44 mouse cellular contexts compared by ENCODE assay signal in genomic region chr4:130186450-130186849, GRCm38 (mm10). TPM values are rescaled to one million over a fixed set of nuclear protein-coding genes. Genes with fewer than 3 reads are reported as not detected.
"Had no signal": no experiment of that assay in that cellular context is flagged by ENCODE, and none has a peak within 500 bp of the region (broad histone marks: within the 10 kb centered on the region; RNA-seq: fewer than 3 reads in every experiment).

No protein-coding gene starts in this region.

- H3K9me3 ChIP-seq: limb, embryonic 10.5 days; limb, embryonic 12.5 days; limb, embryonic 13.5 days; limb, embryonic 15.5 days; liver, embryonic 12.5 days; liver, embryonic 13.5 days; liver, embryonic 15.5 days; lung, embryonic 15.5 days; megakaryocyte, embryonic 14.5 days; midbrain, embryonic 10.5 days; midbrain, embryonic 12.5 days; midbrain, embryonic 13.5 days; midbrain, embryonic 15.5 days; neural tube, embryonic 12.5 days had no signal

- H3K9ac ChIP-seq: limb, embryonic 12.5 days; limb, embryonic 13.5 days; limb, embryonic 15.5 days; liver, embryonic 12.5 days; liver, embryonic 13.5 days; liver, embryonic 14.5 days; liver, embryonic 15.5 days; liver, postnatal 0 days; lung, embryonic 14.5 days; lung, embryonic 15.5 days; midbrain, embryonic 12.5 days; midbrain, embryonic 13.5 days; midbrain, embryonic 15.5 days; neural tube, embryonic 12.5 days had no signal

- ATAC-seq: liver, embryonic 12.5 days; liver, postnatal 0 days; lung, postnatal 0 days; midbrain, embryonic 13.5 days; midbrain, embryonic 15.5 days; midbrain, embryonic 16.5 days had no signal

- H3K36me3 ChIP-seq: limb, embryonic 10.5 days; limb, embryonic 12.5 days; limb, embryonic 13.5 days; limb, embryonic 15.5 days; liver, embryonic 12.5 days; liver, embryonic 13.5 days; liver, embryonic 15.5 days; lung, embryonic 15.5 days; midbrain, embryonic 10.5 days; midbrain, embryonic 12.5 days; midbrain, embryonic 13.5 days; midbrain, embryonic 15.5 days; neural tube, embryonic 12.5 days had no signal

- H3K27ac ChIP-seq: limb, embryonic 10.5 days; limb, embryonic 12.5 days; limb, embryonic 13.5 days; limb, embryonic 15.5 days; liver, embryonic 12.5 days; liver, embryonic 13.5 days; liver, embryonic 14.5 days; liver, embryonic 15.5 days; lung, embryonic 15.5 days; macrophage; midbrain, embryonic 10.5 days; midbrain, embryonic 12.5 days; midbrain, embryonic 13.5 days; midbrain, embryonic 15.5 days; neural tube, embryonic 12.5 days had no signal

- H3K4me2 ChIP-seq: limb, embryonic 12.5 days; limb, embryonic 13.5 days; limb, embryonic 15.5 days; liver, embryonic 11.5 days; liver, embryonic 12.5 days; liver, embryonic 13.5 days; liver, embryonic 15.5 days; lung, embryonic 14.5 days; lung, embryonic 15.5 days; midbrain, embryonic 11.5 days; midbrain, embryonic 12.5 days; midbrain, embryonic 13.5 days; midbrain, embryonic 15.5 days; neural tube, embryonic 12.5 days had no signal

- H3K4me3 ChIP-seq: limb, embryonic 10.5 days; limb, embryonic 12.5 days; limb, embryonic 13.5 days; limb, embryonic 15.5 days; liver, embryonic 12.5 days; liver, embryonic 13.5 days; liver, embryonic 15.5 days; lung, embryonic 15.5 days; megakaryocyte, embryonic 14.5 days; midbrain, embryonic 10.5 days; midbrain, embryonic 12.5 days; midbrain, embryonic 13.5 days; midbrain, embryonic 15.5 days; myocyte; neural tube, embryonic 12.5 days had no signal

- H3K4me1 ChIP-seq: limb, embryonic 12.5 days; liver, embryonic 12.5 days; midbrain, embryonic 12.5 days; neural tube, embryonic 12.5 days had no signal

- DNase-seq: left cerebral cortex, postnatal 4 days; liver; liver, embryonic 13.5 days; liver, postnatal 0 days; lung, adult 18-20 months; lung, adult 2 months; lung, postnatal 10 days; lung, postnatal 14 days; lung, postnatal 36 days; midbrain, embryonic 14.5 days had no signal

- H3K27me3 ChIP-seq: limb, embryonic 12.5 days; lung, embryonic 15.5 days; neural tube, embryonic 12.5 days had no signal

RNA-seq across cellular contexts. Expression of gene Tinagl1, which starts 11.5 kb away (rescaled TPM):
- total RNA-seq: monocyte, adult 5-6 weeks had no signal
- polyA plus RNA-seq: macrophage had no signal

RNA-seq across cellular contexts. Expression of gene Gm853, which starts 35.8 kb away (rescaled TPM):
- total RNA-seq: left cerebral cortex, postnatal 10 days; left cerebral cortex, postnatal 14 days; left cerebral cortex, postnatal 36 days; left cerebral cortex, postnatal 4 days; liver, adult 2 months; megakaryocyte progenitor cell, adult 5-6 weeks; megakaryocyte, adult 5-6 weeks; megakaryocyte-erythroid progenitor cell, adult 5-6 weeks; monocyte, adult 5-6 weeks had no signal
- polyA plus RNA-seq: limb, embryonic 10.5 days; limb, embryonic 11.5 days; limb, embryonic 12.5 days; limb, embryonic 13.5 days; limb, embryonic 15.5 days; liver, adult 2 months; liver, embryonic 11.5 days; liver, embryonic 12.5 days; liver, embryonic 13.5 days; liver, embryonic 14.5 days; liver, embryonic 15.5 days; liver, embryonic 16.5 days; liver, postnatal 0 days; lung, adult 2 months; lung, embryonic 14.5 days; lung, embryonic 15.5 days; lung, embryonic 16.5 days; lung, postnatal 0 days; macrophage; midbrain, embryonic 11.5 days; midbrain, embryonic 12.5 days; midbrain, embryonic 14.5 days; midbrain, embryonic 16.5 days; midbrain, postnatal 0 days; myocyte; neural tube, embryonic 11.5 days; neural tube, embryonic 12.5 days had no signal

RNA-seq across cellular contexts. Expression of gene Hcrtr1, which starts 47.3 kb away (rescaled TPM):
- total RNA-seq: liver, adult 2 months; megakaryocyte progenitor cell, adult 5-6 weeks; megakaryocyte, adult 5-6 weeks; megakaryocyte-erythroid progenitor cell, adult 5-6 weeks; monocyte, adult 5-6 weeks had no signal
- polyA plus RNA-seq: limb, embryonic 10.5 days; limb, embryonic 11.5 days; limb, embryonic 12.5 days; limb, embryonic 13.5 days; liver, embryonic 12.5 days; liver, embryonic 14.5 days; liver, embryonic 15.5 days; liver, postnatal 0 days; macrophage; myocyte had no signal
